Mouse (Mus musculus) cerebellum, adult 2 months (tissue): ENCODE measurements around the gene Alpk3.

Experiments used
- CTCF ChIP-seq: fragments of 200-500 bp; IDR thresholded peaks from 2 replicates; pipeline ENCODE4 v1.5.1; 2011; ENCODE audit warnings: low read depth, mild to moderate bottlenecking, control low read depth, low read length, moderate library complexity, borderline replicate concordance; ENCODE audit not compliant: insufficient read depth
- POLR2A ChIP-seq: fragments of 200-500 bp; IDR thresholded peaks from 2 replicates; pipeline ENCODE4 v1.6.1; 2011; ENCODE audit warnings: low read length, control low read depth, borderline replicate concordance; ENCODE audit not compliant: insufficient read depth

GRCm38 (mm10) chr7:81072463-81072862, 15.1 kb downstream of the Alpk3 start:
- TF ChIP-seq POLR2A (no peak), CTCF (no peak)
